Mouse (Mus musculus) heart, embryonic 16.5 days (tissue): ENCODE data around the gene Trim45. TPM values are rescaled to one million over a fixed set of nuclear protein-coding genes. Genes with fewer than 3 reads are reported as not detected.

Experiments
- ATAC-seq: fragments of 200-750 bp; cut with Nextera tagmentation; replicated peaks from 2 replicates; pipeline ENCODE4 v1.8.0; 2017; ENCODE audit warnings: moderate number of reproducible peaks; ENCODE audit not compliant: insufficient read depth, low FRiP score; ENCODE audit errors: extremely low read depth
- H3K27ac ChIP-seq: fragments of 300-500 bp; sonication (generic); 2 replicates; pipeline ENCODE4 v1.5.1; 2014; ENCODE audit warnings: mild to moderate bottlenecking, low read length, control low read depth, moderate library complexity
- H3K27me3 ChIP-seq: fragments of 300-500 bp; sonication (generic); 2 replicates; pipeline ENCODE4 v1.6.1; 2014; ENCODE audit warnings: low read length, mixed read lengths; ENCODE audit not compliant: control insufficient read depth, insufficient read depth
- H3K36me3 ChIP-seq: fragments of 300-500 bp; sonication (generic); 2 replicates; pipeline ENCODE4 v1.6.1; 2014; ENCODE audit not compliant: control insufficient read depth, insufficient read depth
- H3K4me1 ChIP-seq: fragments of 300-500 bp; sonication (generic); 2 replicates; pipeline ENCODE4 v1.6.1; 2014; ENCODE audit warnings: low read length, mixed read lengths; ENCODE audit not compliant: control insufficient read depth, insufficient read depth
- H3K4me2 ChIP-seq: fragments of 300-500 bp; sonication (generic); 2 replicates; pipeline ENCODE4 v1.6.1; 2014; ENCODE audit warnings: low read depth, mild to moderate bottlenecking, control low read depth, low read length
- H3K4me3 ChIP-seq: fragments of 300-500 bp; sonication (generic); 2 replicates; pipeline ENCODE4 v1.5.1; 2014; ENCODE audit warnings: mild to moderate bottlenecking, control low read depth, low read length
- H3K9ac ChIP-seq: fragments of 300-500 bp; sonication (generic); 2 replicates; pipeline ENCODE4 v1.6.1; 2014; ENCODE audit warnings: low read length, control low read depth
- H3K9me3 ChIP-seq: fragments of 300-500 bp; sonication (generic); replicated peaks from 2 replicates; pipeline ENCODE4 v1.6.1; 2016; ENCODE audit warnings: low read length; ENCODE audit not compliant: control insufficient read depth
- WGBS: fragments of 180-500 bp; shearing (Covaris S2); extraction: QIAGEN DNeasy Blood & Tissue Kit; methylation state at CpG from one replicate; pipeline ENCODE4 v1.1.7; 2014; 5-methylcytosine and 5-hydroxymethylcytosine counted together
- polyA plus RNA-seq: library from polyadenylated mRNA; unstranded; fragments of >200 nt; fragmentation: Nextera tagmentation; extraction: Ambion mirVana; gene quantifications from 2 replicates; pipeline ENCODE4 v1.2.1, GENCODE M21; 2015

Trim45 gene
- polyA plus RNA-seq, 1 experiment from 2014 or later = 4.3 TPM

- no peaks in the 10 kb centered on the region for H3K27me3 ChIP-seq
Observed at GRCm38 (mm10) chr3:100906128-100906527, 15.9 kb upstream of the Trim45 start.

GRCm38 (mm10) chr3:100906916-100907315 is 15.1 kb upstream of the Trim45 start:
- Histone ChIP-seq H3K36me3 (no peaks in the 10 kb centered on the region), H3K27ac (no peak overlapping the region), H3K4me1 (peaks cover 5% of the 10 kb centered on the region), H3K27me3 (no peaks in the 10 kb centered on the region), H3K4me3 (no peak overlapping the region), H3K9me3 (no peaks in the 10 kb centered on the region), H3K4me2 (no peak overlapping the region), H3K9ac (no peak overlapping the region)
- WGBS = 36% methylated on average over 3 of the region's 3 CpGs
- ATAC-seq = no peak

More at GRCm38 (mm10) chr3:100906128-100906527, 15.9 kb upstream of the Trim45 start:
- Histone ChIP-seq H3K4me1 (peaks cover 5% of the 10 kb centered on the region), H3K9ac (no peak overlapping the region), H3K36me3 (no peaks in the 10 kb centered on the region), H3K4me3 (no peak overlapping the region), H3K27ac (no peak overlapping the region), H3K4me2 (no peak overlapping the region), H3K9me3 (no peaks in the 10 kb centered on the region)
- WGBS = 22% methylated on average over 6 of the region's 6 CpGs
- no peak for ATAC-seq

GRCm38 (mm10) chr3:100908594-100908993 is 13.4 kb upstream of the Trim45 start:
- Histone ChIP-seq H3K4me2 (no peak overlapping the region), H3K9me3 (no peaks in the 10 kb centered on the region), H3K27me3 (no peaks in the 10 kb centered on the region), H3K9ac (no peak overlapping the region), H3K4me3 (no peak overlapping the region), H3K36me3 (no peaks in the 10 kb centered on the region), H3K27ac (no peak overlapping the region), H3K4me1 (peaks cover 5% of the 10 kb centered on the region)
- ATAC-seq = 0 out of 2 replicates have a peak, but pooled peaks have one; percentile 23
- 18% methylated on average over 6 of the region's 6 CpGs for WGBS

- H3K4me3 ChIP-seq = no peak overlapping the region
- H3K4me2 ChIP-seq = no peak overlapping the region
- H3K4me1 ChIP-seq = peaks cover 5% of the 10 kb centered on the region
- no peak overlapping the region for H3K9ac ChIP-seq
- no peaks in the 10 kb centered on the region for H3K9me3 ChIP-seq
- no peaks in the 10 kb centered on the region for H3K36me3 ChIP-seq
- no peak for ATAC-seq
- H3K27ac ChIP-seq = no peak overlapping the region
- no peaks in the 10 kb centered on the region for H3K27me3 ChIP-seq
- WGBS = 60% methylated on average over 5 of the region's 5 CpGs
Observed at GRCm38 (mm10) chr3:100910621-100911020, 11.4 kb upstream of the Trim45 start.

GRCm38 (mm10) chr3:100911026-100911425 is 11.0 kb upstream of the Trim45 start:
- Histone ChIP-seq H3K9me3 (no peaks in the 10 kb centered on the region), H3K4me1 (peaks cover 3% of the 10 kb centered on the region), H3K27me3 (no peaks in the 10 kb centered on the region), H3K4me2 (no peak overlapping the region), H3K4me3 (no peak overlapping the region), H3K36me3 (no peaks in the 10 kb centered on the region), H3K27ac (no peak overlapping the region), H3K9ac (no peak overlapping the region)
- 76% methylated on average over 9 of the region's 9 CpGs for WGBS
- ATAC-seq = no peak

GRCm38 (mm10) chr3:100911498-100912213 is 10.3 kb upstream of the Trim45 start:
- no peak for ATAC-seq
- no peaks in the 10 kb centered on the region for H3K9me3 ChIP-seq
- no peaks in the 10 kb centered on the region for H3K27me3 ChIP-seq
- 55% methylated on average over 7 of the region's 7 CpGs for WGBS
- H3K27ac ChIP-seq = no peak overlapping the region
- H3K4me2 ChIP-seq = no peak overlapping the region
- no peaks in the 10 kb centered on the region for H3K36me3 ChIP-seq
- no peak overlapping the region for H3K4me3 ChIP-seq
- H3K4me1 ChIP-seq = no peaks in the 10 kb centered on the region
- H3K9ac ChIP-seq = no peak overlapping the region

- no peaks in the 10 kb centered on the region for H3K27me3 ChIP-seq
- H3K4me1 ChIP-seq = peaks cover 6% of the 10 kb centered on the region; the same call in 1 of the 2 replicates
- H3K4me3 ChIP-seq = no peak overlapping the region
- no peaks in the 10 kb centered on the region for H3K9me3 ChIP-seq
- ATAC-seq = no peak
- H3K9ac ChIP-seq = no peak overlapping the region
- no peaks in the 10 kb centered on the region for H3K36me3 ChIP-seq
- 17% methylated on average over 7 of the region's 7 CpGs for WGBS
- H3K4me2 ChIP-seq = no peak overlapping the region
- H3K27ac ChIP-seq = no peak overlapping the region
Observed at GRCm38 (mm10) chr3:100916844-100917243, 5.2 kb upstream of the Trim45 start.

- Histone ChIP-seq H3K4me3 (no peak overlapping the region), H3K4me1 (peaks cover 23% of the 10 kb centered on the region), H3K9ac (no peak overlapping the region), H3K4me2 (no peak overlapping the region), H3K27me3 (no peaks in the 10 kb centered on the region), H3K36me3 (no peaks in the 10 kb centered on the region), H3K9me3 (no peaks in the 10 kb centered on the region), H3K27ac (no peak overlapping the region)
- 73% methylated on average over 9 of the region's 9 CpGs for whole genome bisulfite sequencing
- no peak for ATAC-seq
Observed at GRCm38 (mm10) chr3:100920611-100921140, 1.3 kb upstream of the Trim45 start.

GRCm38 (mm10) chr3:100922506-100923375 is 739 bp downstream of the Trim45 start:
- Histone ChIP-seq H3K9ac (peak overlapping the region; percentile 83), H3K27me3 (no peaks in the 10 kb centered on the region), H3K36me3 (no peaks in the 10 kb centered on the region), H3K4me1 (peaks cover 26% of the 10 kb centered on the region), H3K4me3 (peak overlapping the region; percentile 73), H3K4me2 (peak overlapping the region; percentile 75), H3K9me3 (no peaks in the 10 kb centered on the region), H3K27ac (peak overlapping the region; percentile 80)
- peak; percentile 32 for ATAC-seq
- 30% methylated on average over 28 of the region's 28 CpGs for WGBS
